Mouse (Mus musculus) frontal cortex, postnatal 25 days (tissue): ENCODE results near the gene Gm4881.
"Not testable (repeated sequence)": the region's sequence is repeated elsewhere in the genome, so short reads cannot be mapped to it uniquely, and the experiment has no call there.

Experiments used
- DNase-seq, 2 experiments: peaks; one replicate each; pipeline ENCODE4 v3.0.0; 2022; ENCODE audit warnings: low spot score in 2 of 2

Gene Gm4881

DNA sequence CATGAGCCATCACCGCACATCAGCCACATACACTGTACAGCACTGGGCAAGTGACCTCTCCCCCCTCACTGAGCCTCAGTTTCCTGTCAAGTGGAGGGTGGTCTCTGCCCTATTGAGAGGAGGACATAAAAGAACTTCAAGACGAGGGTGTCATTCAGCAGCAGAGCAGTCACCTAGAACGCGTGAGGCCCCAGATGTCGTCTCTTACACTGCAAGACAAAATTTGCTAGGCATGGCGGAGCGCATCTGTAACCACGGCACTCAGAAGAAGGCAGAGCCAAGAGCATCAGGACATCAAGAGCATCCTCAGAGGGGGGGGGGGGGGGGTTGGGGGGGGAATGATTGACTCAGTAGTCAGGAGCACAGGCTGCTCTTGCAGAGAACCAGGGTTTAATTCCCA lies 48.0 kb downstream of the Gm4881 start:
- no peak for DNase-seq

- DNase-seq, result not testable (repeated sequence)
Observed at GRCm38 (mm10) chr7:24895749-24896148, 48.5 kb downstream of the Gm4881 start.

DNA sequence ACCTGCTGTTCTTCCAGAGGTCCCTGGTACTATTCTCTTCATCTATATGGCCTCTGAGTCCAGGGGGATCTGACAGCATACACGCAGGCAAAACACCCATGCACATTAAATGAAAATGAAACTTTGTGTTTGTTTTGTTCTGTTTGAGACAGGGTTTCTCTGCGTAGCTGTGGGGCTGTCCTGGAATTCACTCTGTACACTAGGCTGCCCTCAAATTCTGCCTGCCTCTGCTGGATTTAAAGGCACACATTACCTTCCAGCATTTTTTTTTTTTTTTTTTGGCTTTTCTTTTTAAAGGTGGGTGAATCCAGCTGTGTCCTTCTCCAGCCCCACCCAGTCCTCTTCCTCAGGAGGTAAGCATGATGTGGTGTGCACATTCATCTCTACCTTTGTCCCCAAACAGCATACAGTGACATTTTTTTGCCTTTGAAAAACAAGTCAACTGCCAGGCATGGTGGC lies 52.1 kb downstream of the Gm4881 start:
- DNase-seq, result no peak

DNA sequence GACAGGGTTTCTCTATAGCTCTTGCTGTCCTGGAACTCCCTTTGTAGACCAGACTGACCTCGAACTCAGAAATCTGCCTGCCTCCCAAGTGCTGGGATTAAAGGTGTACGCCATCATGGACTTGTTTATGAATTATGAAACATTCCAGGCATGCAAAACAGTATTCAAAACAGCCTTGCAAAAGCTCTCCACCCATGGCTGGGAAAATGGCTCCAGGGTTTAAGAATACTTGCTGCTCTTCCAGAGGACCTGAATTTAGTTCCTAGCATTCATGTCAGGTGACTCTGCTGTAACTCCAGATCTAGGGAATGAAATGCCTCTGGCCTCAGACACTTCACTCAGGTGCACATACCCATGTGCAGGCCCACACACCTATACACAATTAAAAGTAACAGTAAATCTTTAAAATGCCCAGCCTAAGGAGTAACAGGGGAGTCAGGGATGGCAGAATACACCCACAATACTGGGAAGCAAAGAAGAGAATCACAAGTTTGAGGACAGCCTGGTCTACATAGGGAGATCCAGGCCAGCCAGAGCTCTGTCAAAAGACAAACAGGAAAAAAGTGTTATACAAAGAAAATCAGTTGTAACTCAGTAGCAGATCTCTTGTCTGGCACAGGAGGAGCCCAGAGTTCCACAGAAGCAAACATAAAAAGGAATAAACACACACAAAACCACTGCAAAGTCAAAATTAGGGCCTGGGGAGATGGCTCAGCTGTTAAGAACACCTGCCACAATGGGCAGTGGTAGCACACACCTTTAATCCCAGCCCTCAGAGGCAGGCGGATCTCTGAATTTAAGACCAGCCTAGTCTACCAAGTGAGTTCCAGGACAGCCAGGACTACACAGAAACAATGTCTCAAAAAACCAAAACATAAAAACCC lies 52.8 kb downstream of the Gm4881 start:
- no peak for DNase-seq

- DNase-seq, result peak; percentile 34 to 43
Observed at GRCm38 (mm10) chr7:24890281-24891216, 53.7 kb downstream of the Gm4881 start.

GRCm38 (mm10) chr7:24889431-24890220 lies 54.7 kb downstream of the Gm4881 start:
- no peak for DNase-seq

- DNase-seq, result no peak
Observed at GRCm38 (mm10) chr7:24887096-24887495, 57.2 kb downstream of the Gm4881 start.

GRCm38 (mm10) chr7:24886308-24886633 lies 58.0 kb downstream of the Gm4881 start:
- DNase-seq, result no peak

DNA sequence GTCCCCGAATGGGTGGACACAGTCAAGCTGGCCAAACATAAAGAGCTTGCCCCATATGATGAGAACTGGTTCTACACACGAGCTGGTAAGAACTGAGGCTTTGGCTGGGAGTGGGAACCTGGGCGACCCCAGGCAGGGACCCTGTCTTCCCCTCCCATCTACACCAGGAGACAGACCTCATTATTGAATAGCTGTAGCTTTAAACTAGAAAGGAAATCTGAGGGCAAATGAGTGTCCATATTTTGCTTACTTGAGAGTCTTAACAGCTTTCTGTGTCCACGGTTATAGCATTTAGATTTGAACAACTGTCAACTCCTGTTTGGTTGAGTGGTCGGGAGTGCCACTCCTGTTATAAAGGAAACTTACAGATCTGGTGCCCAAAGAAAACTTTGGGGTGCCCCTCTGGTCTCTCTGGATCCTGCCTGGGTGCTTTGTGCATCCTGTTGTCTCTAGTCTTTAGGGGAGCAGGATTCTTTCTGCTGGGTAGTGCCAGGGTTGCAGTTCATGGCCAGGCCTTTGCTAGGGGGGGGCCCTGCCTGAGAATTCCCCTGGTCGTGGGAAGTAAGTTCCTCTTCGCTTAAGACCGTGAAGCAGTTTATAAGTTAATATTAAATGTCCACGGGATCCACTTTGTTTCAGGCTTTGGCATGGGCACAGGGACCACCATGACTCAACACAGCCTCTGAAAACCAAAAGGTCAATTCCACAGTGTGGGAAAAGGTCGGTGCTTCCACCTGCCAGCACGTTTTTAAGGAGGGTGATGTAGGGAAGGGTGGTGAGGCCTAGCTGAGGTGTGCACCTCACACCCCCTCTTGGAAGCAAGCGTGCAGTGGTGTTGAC lies 58.6 kb downstream of the Gm4881 start:
- no peak for DNase-seq

GRCm38 (mm10) chr7:24884693-24885291 lies 59.5 kb downstream of the Gm4881 start:
- DNase-seq, result no peak

- DNase-seq, result peak; percentile 94 to 95
Observed at GRCm38 (mm10) chr7:24883896-24884692, 60.2 kb downstream of the Gm4881 start, which contains the start of gene Rps19. Gene Rps19, plus strand, starts transcription at chr7:24884371.

DNA sequence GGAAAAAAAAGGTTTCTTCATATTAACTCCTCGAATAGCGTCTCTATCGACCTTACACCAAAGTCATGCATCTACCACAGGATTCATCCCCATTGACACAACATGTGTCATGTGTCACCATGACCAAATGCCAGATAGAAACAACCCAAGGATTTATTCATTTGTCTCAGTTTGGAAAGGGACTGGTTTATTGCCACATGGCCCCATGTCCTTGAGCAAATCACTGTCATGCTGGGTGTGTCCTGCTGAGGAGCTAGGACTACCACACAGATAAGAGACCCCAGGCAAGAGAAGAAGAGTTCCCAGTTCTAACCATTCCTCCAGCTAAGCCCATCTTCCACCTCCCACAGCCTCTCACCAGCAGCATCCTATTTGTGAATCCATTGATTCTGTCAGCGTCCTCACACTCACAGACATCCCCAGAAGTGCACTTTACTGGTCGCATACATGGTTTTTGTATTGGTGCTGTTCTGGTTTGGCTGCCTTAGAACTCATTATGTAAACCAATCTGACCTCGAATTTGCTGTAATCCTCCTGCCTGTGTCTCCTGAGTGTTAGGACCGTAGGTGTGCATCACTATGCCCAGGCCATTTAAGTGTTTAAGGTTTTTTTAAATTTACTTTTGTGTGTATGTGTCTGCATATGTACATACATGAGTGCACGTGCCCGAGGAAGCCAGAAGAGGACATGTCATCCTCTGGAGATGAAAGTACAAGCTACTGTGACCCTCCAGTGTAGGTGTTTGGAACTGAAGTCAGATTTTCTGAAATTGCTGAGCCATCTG lies 61.7 kb downstream of the Gm4881 start:
- no peak for DNase-seq

- DNase-seq, result no peak
Observed at GRCm38 (mm10) chr7:24879620-24880019, 64.7 kb downstream of the Gm4881 start.

GRCm38 (mm10) chr7:24877588-24877987 lies 66.7 kb downstream of the Gm4881 start:
- no peak for DNase-seq
